Mouse (Mus musculus): ENCODE data around the gene Gstp2. TPM values are rescaled to one million over a fixed set of nuclear protein-coding genes. Genes with fewer than 3 reads are reported as not detected.
"Not testable (repeated sequence)": the region's sequence is repeated elsewhere in the genome, so short reads cannot be mapped to it uniquely, and the experiment has no call there.

Gene Gstp2
- total and polyA plus RNA-seq, 2 experiments: 7.9 to 9.2 TPM

- no peaks in the 10 kb centered on the region for H3K79me2 ChIP-seq (ENCODE audit: control insufficient read depth, insufficient read depth, low read length)
- no peak overlapping the region for H3K9ac ChIP-seq (ENCODE audit: low read depth, low read length)
- DNase-seq (ENCODE audit: extremely low read depth, low read depth, low spot score): no peak
- TF ChIP-seq CTCF (IDR thresholded peaks at IDR 0.05; ENCODE audit: low read depth, low read length) (no peak), POLR2A (IDR thresholded peaks at IDR 0.05; ENCODE audit: extremely low read depth, insufficient read depth, low read length) (no peak)
- WGBS: 80% methylated on average over 5 of the region's 5 CpGs
- no peaks in the 10 kb centered on the region for H3K27me3 ChIP-seq (ENCODE audit: control insufficient read depth, insufficient read depth, low read length)
- H3K4me1 ChIP-seq (ENCODE audit: control insufficient read depth, insufficient read depth, low read length): peaks cover 21% of the 10 kb centered on the region
- no peak overlapping the region for H3K27ac ChIP-seq (replicated peaks; ENCODE audit: insufficient read depth, low read depth, low read length)
- H3K36me3 ChIP-seq (ENCODE audit: control insufficient read depth, insufficient read depth, low read length): no peaks in the 10 kb centered on the region
- H3K4me3 ChIP-seq (ENCODE audit: insufficient read depth, low read depth, low read length): no peak overlapping the region
Observed at GRCm38 (mm10) chr19:4052516-4053030, 6.8 kb upstream of the Gstp2 start.

DNA sequence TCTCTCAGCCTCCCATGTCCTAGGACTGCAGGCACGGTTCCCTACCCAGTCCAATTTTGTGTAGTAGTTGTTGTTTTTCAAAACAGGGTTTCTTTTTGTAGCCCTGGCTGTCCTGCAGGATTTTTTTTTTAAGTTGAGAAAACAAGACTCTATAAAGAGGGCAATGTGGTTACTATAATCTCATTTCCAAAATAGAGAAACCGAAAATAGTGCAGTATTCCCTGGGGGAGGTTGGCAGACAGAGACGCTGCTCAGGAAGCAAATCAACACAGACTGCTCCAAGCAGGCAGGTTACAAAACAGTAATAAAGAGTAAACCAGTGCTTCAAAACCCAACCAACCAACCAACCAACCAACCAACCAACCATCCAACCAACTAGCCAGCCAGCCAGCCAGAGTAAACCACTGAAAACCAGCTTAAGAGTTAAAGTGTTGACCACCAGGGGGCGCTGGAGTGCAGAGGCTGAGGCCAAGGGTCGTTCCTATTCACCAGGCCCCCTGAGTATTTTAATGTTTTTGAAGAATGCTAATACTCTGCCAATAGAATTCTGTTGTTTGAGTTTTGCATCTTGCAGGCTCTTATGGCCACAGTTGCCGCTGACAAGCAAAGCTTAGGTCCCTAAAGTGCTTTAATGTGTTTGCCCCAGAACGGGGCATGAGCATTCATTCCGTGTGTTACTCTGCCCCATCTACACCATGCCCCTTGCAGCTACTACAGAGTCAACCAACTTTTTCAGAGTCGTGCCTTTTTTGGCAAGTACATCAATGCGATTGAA lies 6.1 kb upstream of the Gstp2 start:
- H3K4me1 ChIP-seq (ENCODE audit: control insufficient read depth, insufficient read depth, low read length): peaks cover 21% of the 10 kb centered on the region
- H3K36me3 ChIP-seq (ENCODE audit: control insufficient read depth, insufficient read depth, low read length): no peaks in the 10 kb centered on the region
- TF ChIP-seq POLR2A (IDR thresholded peaks at IDR 0.05; ENCODE audit: extremely low read depth, insufficient read depth, low read length) (no peak), CTCF (IDR thresholded peaks at IDR 0.05; ENCODE audit: low read depth, low read length) (peak; percentile 83)
- DNase-seq (ENCODE audit: extremely low read depth, low read depth, low spot score): peak; percentile 69
- no peaks in the 10 kb centered on the region for H3K27me3 ChIP-seq (ENCODE audit: control insufficient read depth, insufficient read depth, low read length)
- H3K27ac ChIP-seq (replicated peaks; ENCODE audit: insufficient read depth, low read depth, low read length): no peak overlapping the region
- no peak overlapping the region for H3K9ac ChIP-seq (ENCODE audit: low read depth, low read length)
- H3K79me2 ChIP-seq (ENCODE audit: control insufficient read depth, insufficient read depth, low read length): no peaks in the 10 kb centered on the region
- 39% methylated on average over 10 of the region's 10 CpGs for WGBS
- no peak overlapping the region for H3K4me3 ChIP-seq (ENCODE audit: insufficient read depth, low read depth, low read length)

GRCm38 (mm10) chr19:4051016-4051415 lies 5.2 kb upstream of the Gstp2 start:
- no peaks in the 10 kb centered on the region for H3K79me2 ChIP-seq (ENCODE audit: control insufficient read depth, insufficient read depth, low read length)
- H3K9ac ChIP-seq (ENCODE audit: low read depth, low read length): no peak overlapping the region
- peaks cover 19% of the 10 kb centered on the region for H3K4me1 ChIP-seq (ENCODE audit: control insufficient read depth, insufficient read depth, low read length)
- H3K27ac ChIP-seq (replicated peaks; ENCODE audit: insufficient read depth, low read depth, low read length): no peak overlapping the region; the same call in 1 of the 2 replicates
- no peaks in the 10 kb centered on the region for H3K27me3 ChIP-seq (ENCODE audit: control insufficient read depth, insufficient read depth, low read length)
- TF ChIP-seq CTCF (IDR thresholded peaks at IDR 0.05; ENCODE audit: low read depth, low read length) (peak; percentile 26; the same call in 1 of the 2 replicates), POLR2A (IDR thresholded peaks at IDR 0.05; ENCODE audit: extremely low read depth, insufficient read depth, low read length) (no peak)
- no peaks in the 10 kb centered on the region for H3K36me3 ChIP-seq (ENCODE audit: control insufficient read depth, insufficient read depth, low read length)
- no peak overlapping the region for H3K4me3 ChIP-seq (ENCODE audit: insufficient read depth, low read depth, low read length)
- DNase-seq (ENCODE audit: extremely low read depth, low read depth, low spot score): peak; percentile 22
- 96% methylated on average over 5 of the region's 5 CpGs for WGBS

DNA sequence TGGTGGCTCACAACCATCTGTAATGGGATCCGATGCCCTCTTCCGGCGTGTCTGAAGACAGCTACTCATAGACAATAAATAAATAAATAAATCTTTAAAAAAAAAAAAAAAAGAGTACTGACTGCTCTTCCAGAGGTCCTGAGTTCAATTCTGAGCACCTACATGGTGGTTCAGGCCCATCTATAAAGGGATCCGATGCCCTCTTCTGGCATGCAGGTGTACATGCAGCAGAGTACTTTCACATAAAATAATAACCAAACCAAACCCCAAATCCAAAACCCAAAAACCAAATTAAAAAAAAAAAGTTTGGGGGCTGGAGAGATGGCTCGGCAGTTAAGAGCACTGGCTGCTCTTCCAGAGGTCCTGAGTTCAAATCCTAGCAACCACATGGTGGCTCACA lies 3.2 kb upstream of the Gstp2 start:
- not testable (repeated sequence) for H3K4me3 ChIP-seq (ENCODE audit: insufficient read depth, low read depth, low read length); H3K79me2 ChIP-seq (ENCODE audit: control insufficient read depth, insufficient read depth, low read length); H3K27ac ChIP-seq (replicated peaks; ENCODE audit: insufficient read depth, low read depth, low read length); H3K36me3 ChIP-seq (ENCODE audit: control insufficient read depth, insufficient read depth, low read length); H3K27me3 ChIP-seq (ENCODE audit: control insufficient read depth, insufficient read depth, low read length); H3K9ac ChIP-seq (ENCODE audit: low read depth, low read length); DNase-seq (ENCODE audit: extremely low read depth, low read depth, low spot score)
- WGBS: 85% methylated on average over 5 of the region's 5 CpGs
- H3K4me1 ChIP-seq (ENCODE audit: control insufficient read depth, insufficient read depth, low read length): peaks cover 16% of the 10 kb centered on the region
- 0 out of 2 replicates have a peak, but pooled peaks have one; percentile 15 for TF ChIP-seq CTCF (IDR thresholded peaks at IDR 0.05; ENCODE audit: low read depth, low read length)

DNA sequence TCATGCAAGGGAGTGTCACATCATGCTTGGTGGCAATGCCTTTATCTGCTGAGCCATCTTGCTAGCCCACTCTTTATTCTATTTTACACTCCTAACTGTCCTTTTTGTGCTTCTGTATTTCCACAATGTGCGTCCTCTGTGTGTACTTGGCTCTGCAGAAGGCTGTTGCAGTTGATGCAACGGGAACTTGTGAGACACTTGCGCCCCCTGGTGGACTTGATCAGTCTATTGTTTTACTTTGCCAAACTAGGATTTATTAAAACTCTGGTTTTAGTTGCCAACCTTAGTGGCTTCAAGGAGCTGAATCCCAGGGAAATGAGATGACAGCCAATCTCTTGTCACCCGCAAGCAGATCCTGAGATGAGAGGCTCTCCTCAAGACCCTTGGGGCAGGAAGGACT lies 2.0 kb upstream of the Gstp2 start:
- TF ChIP-seq POLR2A (IDR thresholded peaks at IDR 0.05; ENCODE audit: extremely low read depth, insufficient read depth, low read length): no peak
- TF ChIP-seq CTCF (IDR thresholded peaks at IDR 0.05; ENCODE audit: low read depth, low read length): peak; percentile 70
- no peak overlapping the region for H3K27ac ChIP-seq (replicated peaks; ENCODE audit: insufficient read depth, low read depth, low read length)
- peaks cover 16% of the 10 kb centered on the region for H3K4me1 ChIP-seq (ENCODE audit: control insufficient read depth, insufficient read depth, low read length)

GRCm38 (mm10) chr19:4046866-4047254 lies 1.0 kb upstream of the Gstp2 start:
- DNase-seq (ENCODE audit: extremely low read depth, low read depth, low spot score): peak; percentile 59
- Histone ChIP-seq H3K36me3 (ENCODE audit: control insufficient read depth, insufficient read depth, low read length) (no peaks in the 10 kb centered on the region), H3K4me1 (ENCODE audit: control insufficient read depth, insufficient read depth, low read length) (peaks cover 16% of the 10 kb centered on the region), H3K27me3 (ENCODE audit: control insufficient read depth, insufficient read depth, low read length) (no peaks in the 10 kb centered on the region), H3K9ac (ENCODE audit: low read depth, low read length) (no peak overlapping the region), H3K79me2 (ENCODE audit: control insufficient read depth, insufficient read depth, low read length) (no peaks in the 10 kb centered on the region), H3K27ac (replicated peaks; ENCODE audit: insufficient read depth, low read depth, low read length) (peak overlapping the region; percentile 81), H3K4me3 (ENCODE audit: insufficient read depth, low read depth, low read length) (no peak overlapping the region)
- TF ChIP-seq CTCF (IDR thresholded peaks at IDR 0.05; ENCODE audit: low read depth, low read length) (no peak), POLR2A (IDR thresholded peaks at IDR 0.05; ENCODE audit: extremely low read depth, insufficient read depth, low read length) (no peak)
- WGBS: 58% methylated on average over 8 of the region's 8 CpGs

More for the DNA sequence above, 2.0 kb upstream of the Gstp2 start:
- WGBS: 25% methylated on average over 4 of the region's 4 CpGs
- Histone ChIP-seq H3K36me3 (ENCODE audit: control insufficient read depth, insufficient read depth, low read length) (no peaks in the 10 kb centered on the region), H3K9ac (ENCODE audit: low read depth, low read length) (no peak overlapping the region), H3K27me3 (ENCODE audit: control insufficient read depth, insufficient read depth, low read length) (no peaks in the 10 kb centered on the region), H3K4me3 (ENCODE audit: insufficient read depth, low read depth, low read length) (no peak overlapping the region), H3K79me2 (ENCODE audit: control insufficient read depth, insufficient read depth, low read length) (no peaks in the 10 kb centered on the region)
- DNase-seq (ENCODE audit: extremely low read depth, low read depth, low spot score): peak; percentile 77

DNA sequence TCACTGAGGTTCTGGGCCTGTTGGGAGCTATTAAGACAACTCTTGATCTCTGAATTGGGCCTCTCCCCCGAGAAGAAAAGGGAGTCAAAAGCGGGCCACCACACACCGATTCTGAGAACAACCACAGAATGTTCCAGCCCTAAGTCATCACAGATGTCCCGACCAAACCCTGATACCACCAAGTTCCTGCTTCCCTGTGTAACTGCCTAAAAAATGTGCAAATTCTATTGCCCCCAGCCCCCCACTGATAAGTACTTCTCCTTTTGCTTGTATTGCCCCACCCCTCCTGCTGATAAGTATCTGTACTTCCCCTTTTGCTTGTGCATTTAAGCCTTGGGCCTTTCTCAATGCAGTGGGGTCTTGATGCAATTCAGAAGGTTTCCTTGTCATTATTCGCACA lies 1.7 kb downstream of the Gstp2 start:
- not testable (repeated sequence) for H3K36me3 ChIP-seq (ENCODE audit: control insufficient read depth, insufficient read depth, low read length)

More for the DNA sequence above, 1.7 kb downstream of the Gstp2 start:
- H3K9ac ChIP-seq (ENCODE audit: low read depth, low read length); H3K4me3 ChIP-seq (ENCODE audit: insufficient read depth, low read depth, low read length); H3K27me3 ChIP-seq (ENCODE audit: control insufficient read depth, insufficient read depth, low read length); DNase-seq (ENCODE audit: extremely low read depth, low read depth, low spot score); H3K79me2 ChIP-seq (ENCODE audit: control insufficient read depth, insufficient read depth, low read length); H3K27ac ChIP-seq (replicated peaks; ENCODE audit: insufficient read depth, low read depth, low read length): not testable (repeated sequence)
- H3K4me1 ChIP-seq (ENCODE audit: control insufficient read depth, insufficient read depth, low read length): peaks cover 16% of the 10 kb centered on the region
- 92% methylated on average over 5 of the region's 5 CpGs for WGBS

Measured in liver, adult 2 months (tissue).